Mouse (Mus musculus): ENCODE results near the gene Elovl1.

Elovl1 gene

DNA sequence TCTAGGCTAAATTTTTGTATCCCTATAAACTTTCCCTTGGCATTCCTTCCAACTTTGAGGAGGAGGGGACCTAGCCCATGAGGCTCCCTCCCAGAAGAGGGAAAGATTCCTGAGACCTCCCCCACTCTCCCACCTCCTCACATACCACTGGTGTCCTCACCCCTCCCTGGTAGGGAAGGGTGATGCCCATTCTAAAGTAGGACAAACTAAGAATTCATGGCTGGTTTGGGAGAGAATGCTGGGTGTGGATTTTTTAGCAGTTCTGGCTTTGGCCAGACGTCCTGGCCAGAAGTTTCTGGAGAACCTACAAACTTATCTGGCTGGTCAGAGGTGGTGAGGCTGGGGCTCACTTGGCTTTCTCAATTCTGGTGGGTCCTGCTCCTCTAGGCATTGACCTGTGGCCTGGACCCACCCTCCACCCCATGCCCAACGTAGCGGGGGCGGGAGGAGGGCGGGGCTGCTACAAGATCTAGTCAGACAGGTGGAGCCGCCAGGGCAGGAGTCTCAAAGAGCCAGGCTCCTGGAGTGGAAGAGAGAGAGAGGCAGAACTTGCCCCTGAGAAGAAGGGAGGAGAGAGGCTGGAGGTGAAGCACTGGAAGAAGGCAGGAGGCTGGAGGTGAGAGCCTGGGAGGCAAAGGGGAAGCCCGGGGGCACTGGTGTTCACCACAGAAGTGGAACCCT, 1.5 kb downstream of the Elovl1 start:
- no peak for DNase-seq (ENCODE audit: low read depth)

GRCm38 (mm10) chr4:118432332-118432731, 4.4 kb downstream of the Elovl1 start:
- no peak for DNase-seq (ENCODE audit: low read depth)

DNA sequence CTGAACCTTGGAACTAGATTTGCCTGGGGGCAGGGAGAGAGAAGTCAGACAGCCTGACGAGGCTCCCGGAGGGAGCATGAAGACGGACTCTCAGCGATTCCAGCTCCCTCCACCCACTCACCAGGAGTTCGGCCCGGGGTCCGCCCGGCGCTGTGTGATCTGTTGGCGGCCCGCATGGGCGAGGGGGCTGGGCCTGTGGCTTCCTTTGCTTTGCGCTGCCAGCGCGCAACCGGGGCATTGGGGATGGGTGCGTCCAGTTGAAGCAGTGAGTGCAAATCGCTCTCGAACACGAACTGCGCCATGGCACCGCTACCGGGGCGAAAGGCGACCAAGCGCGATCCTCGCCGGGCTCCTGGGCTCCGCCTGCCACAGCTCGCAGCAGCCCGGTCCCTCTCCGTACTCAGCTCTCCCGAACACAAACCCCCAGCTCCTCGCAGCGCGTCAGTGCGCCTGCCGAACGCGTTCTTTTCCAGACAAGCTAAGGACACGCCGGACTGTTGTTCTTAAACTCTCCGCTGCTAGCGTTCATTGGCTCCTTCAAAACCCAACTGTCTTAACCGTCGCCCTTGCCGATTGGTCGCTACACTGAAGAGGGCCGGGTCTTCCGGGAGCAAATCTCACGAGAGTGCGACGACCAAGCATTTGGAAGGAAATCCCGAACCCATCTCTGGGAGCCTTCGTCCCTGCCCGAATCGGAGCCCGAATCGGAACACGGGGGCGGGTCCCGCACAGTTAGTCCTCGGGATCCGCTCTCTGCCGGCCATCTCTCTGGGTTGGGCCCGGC, 9.1 kb downstream of the Elovl1 start, which contains the start of gene Cdc20:
Gene Cdc20 (minus strand): TSS at position 533 of the 784 bp plus-strand sequence.
- DNase-seq (ENCODE audit: low read depth) = peak; percentile 99

DNA sequence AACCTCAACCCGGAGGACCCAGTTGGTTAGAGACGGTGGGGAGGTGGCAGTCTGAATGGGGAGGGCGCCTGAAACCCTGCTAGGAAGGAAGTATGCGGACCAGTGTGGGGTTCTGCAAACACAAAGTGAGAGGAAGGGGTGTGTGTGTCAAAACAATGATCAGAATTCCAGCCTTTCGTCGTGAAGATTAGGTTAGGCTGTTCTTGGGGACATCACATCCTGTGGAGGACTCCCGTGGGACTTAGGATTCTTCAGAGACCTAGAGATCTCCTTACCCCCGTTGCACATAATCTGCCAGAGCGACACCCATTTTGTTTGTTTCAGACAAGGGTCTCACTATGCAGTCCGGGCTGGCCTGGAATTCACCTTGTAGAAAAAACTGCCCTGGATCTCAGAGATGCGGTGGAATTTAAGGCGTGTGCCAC, 9.9 kb downstream of the Elovl1 start:
- DNase-seq (ENCODE audit: low read depth) = peak; percentile 71

GRCm38 (mm10) chr4:118445088-118445487, 17.2 kb downstream of the Elovl1 start:
- no peak for DNase-seq (ENCODE audit: low read depth)

DNA sequence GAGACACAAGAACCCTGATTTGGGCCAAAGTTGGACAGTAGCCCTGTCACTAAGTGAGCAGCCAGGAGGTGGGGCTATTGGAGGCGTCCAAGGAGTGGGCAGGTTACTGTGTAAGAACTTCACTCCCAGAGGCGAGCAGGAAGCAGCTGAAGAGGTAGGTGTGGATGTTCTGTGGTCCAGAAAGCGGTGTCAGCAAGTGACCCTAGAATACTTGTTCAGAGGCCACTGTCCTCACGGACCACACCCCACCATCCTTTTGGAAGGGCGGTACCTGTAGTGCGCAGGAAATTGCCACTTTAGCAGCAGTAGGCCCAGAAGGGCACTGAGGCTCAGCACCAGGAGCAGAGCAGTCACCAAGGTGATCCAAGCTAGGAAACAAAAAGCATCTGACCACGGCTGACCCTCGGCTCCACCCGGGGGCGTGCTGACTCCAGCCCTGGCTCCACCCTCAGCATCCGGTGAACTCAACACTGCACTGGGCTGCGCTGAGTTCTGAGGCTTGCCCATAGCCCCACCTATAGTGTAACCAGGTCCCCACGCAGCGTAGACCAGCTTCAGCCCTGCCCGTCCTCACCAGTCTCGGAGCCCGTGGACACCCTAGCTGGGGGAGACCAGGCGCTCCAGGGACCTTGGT, 18.0 kb downstream of the Elovl1 start:
- no peak for DNase-seq (ENCODE audit: low read depth)

DNA sequence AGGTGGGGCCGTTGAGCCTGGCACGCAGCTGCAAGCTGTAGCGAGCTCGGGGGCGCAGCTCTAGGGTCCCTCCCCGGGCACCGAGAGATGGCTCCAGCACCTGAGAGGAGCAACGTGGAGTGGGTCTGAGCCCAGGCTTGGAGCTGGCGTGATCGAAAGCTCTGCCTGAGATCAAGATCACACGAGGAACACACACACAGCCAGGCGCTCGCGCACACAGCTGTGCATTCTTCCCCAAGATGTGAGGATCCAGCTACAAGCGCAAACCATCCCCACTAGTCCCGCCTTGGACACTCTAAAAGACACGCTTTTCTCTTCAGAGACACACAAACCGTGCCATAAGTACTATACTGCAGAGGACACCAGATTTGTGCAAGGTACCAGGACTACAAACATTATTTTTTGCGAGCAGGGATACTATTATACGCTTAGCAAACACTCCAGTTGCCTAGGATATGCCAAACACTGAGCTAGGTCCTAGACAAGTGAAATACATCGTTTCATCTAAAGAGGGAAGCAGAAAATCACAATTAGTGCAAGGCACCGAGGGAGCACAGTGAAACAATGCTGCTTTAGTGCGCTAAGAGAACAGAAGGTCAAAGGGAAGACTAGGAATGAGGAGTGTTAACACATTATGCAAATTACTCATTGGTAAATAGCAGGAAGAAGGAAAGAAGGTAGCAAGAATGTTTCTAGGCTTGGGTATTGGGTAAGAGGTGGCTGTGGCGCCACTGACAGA, 18.7 kb downstream of the Elovl1 start:
- no peak for DNase-seq (ENCODE audit: low read depth)

DNA sequence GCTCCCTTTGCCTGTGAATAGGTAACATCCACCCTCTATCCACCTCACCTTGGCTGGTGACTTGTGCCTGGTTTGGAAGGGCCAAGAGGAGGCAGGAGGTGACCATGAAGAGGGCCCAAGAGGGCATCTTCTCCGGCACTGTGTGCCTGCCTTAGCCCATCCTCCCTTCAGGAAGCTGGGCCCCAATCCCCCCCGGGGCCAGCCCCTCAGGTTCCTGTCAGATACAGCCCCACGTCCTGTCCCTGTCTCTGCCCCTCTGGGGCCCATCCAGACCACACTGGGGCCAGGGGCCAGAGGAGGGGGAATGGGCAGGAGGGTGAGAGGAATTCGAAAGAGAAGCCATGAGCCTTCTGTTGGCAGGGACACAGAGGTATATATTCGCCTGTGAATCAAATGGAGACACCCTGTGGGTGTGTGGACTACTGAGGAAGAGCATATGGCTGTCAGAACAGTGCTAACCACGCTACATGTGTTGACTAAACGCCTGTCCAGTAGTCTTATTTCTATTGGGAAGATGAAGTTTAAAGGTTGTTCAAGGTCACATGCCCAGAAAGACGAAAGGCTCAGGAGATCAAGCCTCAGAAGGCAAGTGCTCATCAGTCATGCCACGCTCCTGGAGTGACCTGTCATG, 29.6 kb downstream of the Elovl1 start, which contains the start of gene Mpl:
Gene Mpl (minus strand): TSS at position 169 of the 631 bp plus-strand sequence.
- peak; percentile 53 for DNase-seq (ENCODE audit: low read depth)

DNA sequence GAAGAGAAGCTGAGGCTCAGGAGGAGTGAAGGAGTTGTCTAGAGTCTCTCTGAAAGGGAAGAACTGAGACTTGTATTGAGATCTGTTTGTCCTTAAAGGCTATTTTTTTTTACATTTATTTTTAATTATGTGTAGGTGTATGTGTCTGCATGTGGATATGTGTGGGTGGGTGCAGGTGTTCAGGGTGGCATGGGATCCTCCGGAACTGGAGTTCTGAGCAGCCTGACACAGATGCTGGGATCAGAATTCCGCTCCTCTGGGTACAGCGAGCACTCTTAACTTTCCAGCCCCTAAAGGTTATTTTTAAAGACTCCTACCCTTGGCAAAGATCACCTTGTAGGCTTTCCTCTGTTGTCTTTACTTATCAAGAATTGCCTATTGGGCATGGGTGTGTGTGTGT, 37.1 kb downstream of the Elovl1 start:
- DNase-seq (ENCODE audit: low read depth) = no peak

GRCm38 (mm10) chr4:118465697-118466163, 37.8 kb downstream of the Elovl1 start:
- peak; percentile 92 for DNase-seq (ENCODE audit: low read depth)

GRCm38 (mm10) chr4:118471281-118471680, 43.4 kb downstream of the Elovl1 start:
- DNase-seq (ENCODE audit: low read depth) = no peak

- no peak for DNase-seq (ENCODE audit: low read depth)
Observed at GRCm38 (mm10) chr4:118472687-118473086, 44.8 kb downstream of the Elovl1 start.

GRCm38 (mm10) chr4:118476773-118477530, 49.1 kb downstream of the Elovl1 start:
- no peak for DNase-seq (ENCODE audit: low read depth)
